Mouse (Mus musculus): ENCODE measurements around the gene Olfr1014.

The Olfr1014 gene

GRCm38 (mm10) chr2:85772413-85772812 lies at the start of gene Olfr1014:
Olfr1014 (plus strand) TSS chr2:85772713.
- H3K4me3 ChIP-seq (replicated peaks; ENCODE audit: low read length): no peak within 1 kb of the TSS
- no peaks in the 10 kb centered on the region for H3K27me3 ChIP-seq (ENCODE audit: insufficient read depth, low read length)
- TF ChIP-seq CTCF (conservative IDR thresholded peaks at IDR 0.05; ENCODE audit: low read length): no peak
- TF ChIP-seq POU5F1 (IDR thresholded peaks at IDR 0.05; ENCODE audit: borderline replicate concordance, low read length): no peak
- TF ChIP-seq NANOG (IDR thresholded peaks at IDR 0.05; ENCODE audit: borderline replicate concordance, low read length): no peak
- H3K4me1 ChIP-seq (replicated peaks; ENCODE audit: low read depth, low read length): no peaks in the 10 kb centered on the region
- H3K36me3 ChIP-seq (ENCODE audit: insufficient read depth, low read length): no peaks in the 10 kb centered on the region
- H3K9me3 ChIP-seq (ENCODE audit: low read length): no peaks in the 10 kb centered on the region

- Histone ChIP-seq H3K9me3 (ENCODE audit: low read length) (no peaks in the 10 kb centered on the region), H3K4me1 (replicated peaks; ENCODE audit: low read depth, low read length) (no peaks in the 10 kb centered on the region), H3K27me3 (ENCODE audit: insufficient read depth, low read length) (no peaks in the 10 kb centered on the region), H3K4me3 (replicated peaks; ENCODE audit: low read length) (no peak overlapping the region), H3K36me3 (ENCODE audit: insufficient read depth, low read length) (no peaks in the 10 kb centered on the region)
- peak; percentile 66 for TF ChIP-seq CTCF (conservative IDR thresholded peaks at IDR 0.05; ENCODE audit: low read length)
- TF ChIP-seq NANOG (IDR thresholded peaks at IDR 0.05; ENCODE audit: borderline replicate concordance, low read length): no peak
- TF ChIP-seq POU5F1 (IDR thresholded peaks at IDR 0.05; ENCODE audit: borderline replicate concordance, low read length): no peak
These were observed 46.7 kb upstream of the Olfr1014 start for GRCm38 (mm10) chr2:85725793-85726192.

GRCm38 (mm10) chr2:85753822-85754221 lies 18.7 kb upstream of the Olfr1014 start:
- Histone ChIP-seq H3K27me3 (ENCODE audit: insufficient read depth, low read length) (no peaks in the 10 kb centered on the region), H3K4me1 (replicated peaks; ENCODE audit: low read depth, low read length) (no peaks in the 10 kb centered on the region), H3K9me3 (ENCODE audit: low read length) (no peaks in the 10 kb centered on the region), H3K36me3 (ENCODE audit: insufficient read depth, low read length) (no peaks in the 10 kb centered on the region), H3K4me3 (replicated peaks; ENCODE audit: low read length) (no peak overlapping the region)
- no peak for TF ChIP-seq POU5F1 (IDR thresholded peaks at IDR 0.05; ENCODE audit: borderline replicate concordance, low read length)
- no peak for TF ChIP-seq NANOG (IDR thresholded peaks at IDR 0.05; ENCODE audit: borderline replicate concordance, low read length)
- TF ChIP-seq CTCF (conservative IDR thresholded peaks at IDR 0.05; ENCODE audit: low read length): no peak

GRCm38 (mm10) chr2:85762666-85763065 lies 9.8 kb upstream of the Olfr1014 start, which contains the start of gene Olfr1012:
Olfr1012 (minus strand) TSS chr2:85762766.
- no peaks in the 10 kb centered on the region for H3K27me3 ChIP-seq (ENCODE audit: insufficient read depth, low read length)
- H3K9me3 ChIP-seq (ENCODE audit: low read length): no peaks in the 10 kb centered on the region
- H3K36me3 ChIP-seq (ENCODE audit: insufficient read depth, low read length): no peaks in the 10 kb centered on the region
- H3K4me3 ChIP-seq (replicated peaks; ENCODE audit: low read length): no peak within 1 kb of the TSS
- TF ChIP-seq CTCF (conservative IDR thresholded peaks at IDR 0.05; ENCODE audit: low read length): no peak
- no peaks in the 10 kb centered on the region for H3K4me1 ChIP-seq (replicated peaks; ENCODE audit: low read depth, low read length)

- H3K36me3 ChIP-seq (ENCODE audit: insufficient read depth, low read length): no peaks in the 10 kb centered on the region
- no peaks in the 10 kb centered on the region for H3K4me1 ChIP-seq (replicated peaks; ENCODE audit: low read depth, low read length)
- TF ChIP-seq NANOG (IDR thresholded peaks at IDR 0.05; ENCODE audit: borderline replicate concordance, low read length) (no peak), POU5F1 (IDR thresholded peaks at IDR 0.05; ENCODE audit: borderline replicate concordance, low read length) (no peak), CTCF (conservative IDR thresholded peaks at IDR 0.05; ENCODE audit: low read length) (no peak)
- no peaks in the 10 kb centered on the region for H3K27me3 ChIP-seq (ENCODE audit: insufficient read depth, low read length)
- H3K4me3 ChIP-seq (replicated peaks; ENCODE audit: low read length): no peak within 1 kb of the TSS
- no peaks in the 10 kb centered on the region for H3K9me3 ChIP-seq (ENCODE audit: low read length)
These were observed 5.7 kb upstream of the Olfr1014 start, which contains the start of gene Olfr1013 for GRCm38 (mm10) chr2:85766798-85767197. Olfr1013 (plus strand) TSS chr2:85767098.

- H3K4me3 ChIP-seq (replicated peaks; ENCODE audit: low read length): no peak within 1 kb of the TSS
- H3K9me3 ChIP-seq (ENCODE audit: low read length): no peaks in the 10 kb centered on the region
- no peak for TF ChIP-seq CTCF (conservative IDR thresholded peaks at IDR 0.05; ENCODE audit: low read length)
- TF ChIP-seq POU5F1 (IDR thresholded peaks at IDR 0.05; ENCODE audit: borderline replicate concordance, low read length): no peak
- no peaks in the 10 kb centered on the region for H3K4me1 ChIP-seq (replicated peaks; ENCODE audit: low read depth, low read length)
- no peaks in the 10 kb centered on the region for H3K36me3 ChIP-seq (ENCODE audit: insufficient read depth, low read length)
- H3K27me3 ChIP-seq (ENCODE audit: insufficient read depth, low read length): no peaks in the 10 kb centered on the region
These were observed 9.2 kb downstream of the Olfr1014 start, which contains the start of gene Olfr1015 for GRCm38 (mm10) chr2:85781717-85782116. Olfr1015 (plus strand) TSS chr2:85782017.

GRCm38 (mm10) chr2:85792331-85792730 lies 19.8 kb downstream of the Olfr1014 start:
- no peak for TF ChIP-seq NANOG (IDR thresholded peaks at IDR 0.05; ENCODE audit: borderline replicate concordance, low read length)
- Histone ChIP-seq H3K36me3 (ENCODE audit: insufficient read depth, low read length) (no peaks in the 10 kb centered on the region), H3K4me3 (replicated peaks; ENCODE audit: low read length) (no peak overlapping the region), H3K9me3 (ENCODE audit: low read length) (peaks cover 23% of the 10 kb centered on the region), H3K27me3 (ENCODE audit: insufficient read depth, low read length) (no peaks in the 10 kb centered on the region), H3K4me1 (replicated peaks; ENCODE audit: low read depth, low read length) (no peaks in the 10 kb centered on the region)

- no peaks in the 10 kb centered on the region for H3K9me3 ChIP-seq (ENCODE audit: low read length)
- TF ChIP-seq POU5F1 (IDR thresholded peaks at IDR 0.05; ENCODE audit: borderline replicate concordance, low read length) (no peak), CTCF (conservative IDR thresholded peaks at IDR 0.05; ENCODE audit: low read length) (no peak), NANOG (IDR thresholded peaks at IDR 0.05; ENCODE audit: borderline replicate concordance, low read length) (no peak)
These were observed 29.9 kb downstream of the Olfr1014 start, which contains the start of gene Olfr1016 for GRCm38 (mm10) chr2:85802444-85802843. Olfr1016 (minus strand) TSS chr2:85802544.

GRCm38 (mm10) chr2:85804501-85804900 lies 32.0 kb downstream of the Olfr1014 start:
- no peak for TF ChIP-seq POU5F1 (IDR thresholded peaks at IDR 0.05; ENCODE audit: borderline replicate concordance, low read length)
- no peak for TF ChIP-seq NANOG (IDR thresholded peaks at IDR 0.05; ENCODE audit: borderline replicate concordance, low read length)
- TF ChIP-seq CTCF (conservative IDR thresholded peaks at IDR 0.05; ENCODE audit: low read length): no peak
- H3K36me3 ChIP-seq (ENCODE audit: insufficient read depth, low read length): no peaks in the 10 kb centered on the region
- H3K4me1 ChIP-seq (replicated peaks; ENCODE audit: low read depth, low read length): no peaks in the 10 kb centered on the region
- no peaks in the 10 kb centered on the region for H3K27me3 ChIP-seq (ENCODE audit: insufficient read depth, low read length)
- H3K9me3 ChIP-seq (ENCODE audit: low read length): no peaks in the 10 kb centered on the region
- no peak overlapping the region for H3K4me3 ChIP-seq (replicated peaks; ENCODE audit: low read length)

More at GRCm38 (mm10) chr2:85802444-85802843, 29.9 kb downstream of the Olfr1014 start, which contains the start of gene Olfr1016:
- Histone ChIP-seq H3K4me1 (replicated peaks; ENCODE audit: low read depth, low read length) (no peaks in the 10 kb centered on the region), H3K36me3 (ENCODE audit: insufficient read depth, low read length) (no peaks in the 10 kb centered on the region), H3K27me3 (ENCODE audit: insufficient read depth, low read length) (no peaks in the 10 kb centered on the region), H3K4me3 (replicated peaks; ENCODE audit: low read length) (no peak within 1 kb of the TSS)
